Mouse (Mus musculus) MEL-GATA-1-ER (cell line): ENCODE data around the gene Klk13.
A peak's percentile ranks its signal among the peaks of the same experiment; 100 is the strongest.
"Not testable (repeated sequence)": the region's sequence is repeated elsewhere in the genome, so short reads cannot be mapped to it uniquely, and the experiment has no call there.

Experiments used
- DNase-seq: peaks from one replicate; pipeline ENCODE4 v3.0.0-alpha.2; 2012; ENCODE audit warnings: low read depth; ENCODE audit errors: extremely low read depth

Klk13 gene

DNA sequence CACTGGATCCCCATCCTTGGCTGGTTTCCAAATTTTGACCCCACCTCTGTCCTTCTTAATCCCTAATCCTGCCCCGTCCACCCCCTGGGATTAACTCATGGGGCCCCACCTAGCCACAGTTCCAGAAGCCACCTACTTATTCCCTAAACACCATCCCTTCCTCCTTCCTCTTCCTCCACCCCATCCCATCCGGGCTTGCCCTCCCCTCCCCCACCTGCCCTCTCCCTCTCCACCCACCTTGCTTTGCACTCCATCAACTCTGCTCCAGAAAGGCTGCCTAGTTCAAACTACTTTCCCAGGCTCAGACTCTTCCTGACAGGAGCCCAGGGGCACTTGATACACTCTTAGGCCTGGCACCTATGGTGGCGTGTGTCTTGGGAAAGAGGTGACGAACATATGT lies at the start of gene Klk13:
TSS of gene Klk13 (plus strand) at position 301 of the 400 bp plus-strand sequence.
- DNase-seq = no peak

DNA sequence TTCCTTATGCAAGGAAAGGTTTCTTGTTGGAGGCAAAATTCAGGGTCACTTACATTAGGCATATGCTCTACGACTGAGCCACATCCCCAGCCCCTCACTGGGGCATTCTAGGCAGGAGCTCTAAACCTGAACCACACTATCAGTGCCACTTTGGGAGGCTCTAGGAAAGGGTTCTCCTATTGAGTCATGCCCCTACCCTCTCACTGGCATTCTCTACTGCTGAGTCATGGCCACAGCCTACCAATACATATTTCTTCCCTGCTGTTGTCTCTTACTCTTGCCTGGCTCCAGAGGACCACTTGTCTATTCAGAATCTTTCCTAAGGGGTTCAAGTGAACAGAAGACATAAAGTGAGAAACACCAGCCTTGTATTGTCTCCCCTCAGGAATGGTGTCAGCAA lies 49.6 kb upstream of the Klk13 start:
- DNase-seq = no peak

DNA sequence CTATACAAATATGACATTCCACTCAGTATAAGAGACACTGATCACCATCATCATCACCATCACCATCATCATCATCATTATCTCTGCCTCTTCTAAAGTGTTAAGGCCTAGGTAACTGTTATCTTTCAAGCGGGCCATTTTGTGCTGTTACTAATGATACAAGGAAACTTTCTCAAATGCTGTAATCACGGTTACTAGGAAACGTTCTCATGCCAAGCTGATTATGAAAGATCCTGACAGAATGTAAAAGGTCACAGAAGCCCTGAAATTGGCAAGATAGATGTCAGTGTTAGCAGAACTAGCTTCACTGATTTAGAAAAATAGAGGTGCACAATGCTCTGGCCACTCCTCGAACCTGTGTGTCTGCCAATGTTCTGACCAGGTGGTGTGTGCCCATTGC lies 45.1 kb upstream of the Klk13 start:
- DNase-seq = not testable (repeated sequence)

DNA sequence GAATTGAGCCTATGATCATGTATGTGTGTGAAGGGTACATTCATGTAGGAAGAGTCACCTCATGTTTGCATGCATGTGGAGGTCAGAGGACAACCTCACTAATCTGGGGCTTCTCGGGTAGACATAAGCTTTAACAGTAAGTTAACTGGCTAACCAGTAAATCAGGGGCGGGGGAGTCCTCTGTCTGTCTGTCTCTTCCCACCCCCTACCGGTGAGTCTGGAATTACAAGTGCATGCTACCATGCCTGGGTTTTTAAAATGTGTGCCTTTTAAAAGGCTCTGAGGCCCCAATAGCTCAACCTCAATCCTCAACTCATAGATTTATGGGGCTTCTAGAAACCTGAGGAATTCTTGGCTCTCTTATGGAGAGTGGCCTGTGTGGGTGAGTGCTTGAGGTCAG lies 43.8 kb upstream of the Klk13 start:
- DNase-seq = no peak

DNA sequence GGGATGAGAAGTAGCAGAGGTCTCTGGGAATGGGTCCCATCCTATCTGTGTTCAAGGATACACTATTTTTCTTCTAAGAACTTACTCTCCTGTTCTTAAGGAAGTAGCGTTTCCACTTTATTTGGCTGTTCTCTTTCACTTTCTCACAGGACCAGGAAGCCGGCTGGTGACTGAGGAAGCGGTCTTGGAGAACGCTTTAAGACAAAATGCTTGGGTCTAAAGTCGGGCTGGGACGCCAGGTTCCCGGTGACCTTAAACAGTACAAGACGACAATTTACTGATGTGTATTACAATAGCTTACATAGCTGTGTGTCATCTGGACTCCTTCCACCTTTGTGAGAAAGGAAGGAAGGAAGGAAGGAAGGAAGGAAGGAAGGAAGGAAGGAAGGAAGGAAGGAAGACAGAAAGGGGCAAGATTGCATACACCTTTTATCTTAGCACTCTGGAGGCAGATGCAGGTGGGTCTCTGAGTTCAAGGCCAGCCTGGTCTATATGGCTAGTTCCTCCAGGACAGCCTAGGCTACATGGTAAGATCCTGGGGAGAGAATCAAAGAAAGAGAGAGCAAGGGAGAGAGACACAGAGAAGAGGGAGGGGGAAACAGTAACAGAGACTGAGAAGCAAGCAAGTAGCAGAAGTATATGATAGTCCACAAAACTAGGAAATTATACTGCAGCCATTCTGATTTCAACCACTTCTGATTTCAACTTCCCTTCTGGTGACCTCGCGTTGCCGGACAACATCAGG lies 41.1 kb upstream of the Klk13 start:
- DNase-seq = no peak

DNA sequence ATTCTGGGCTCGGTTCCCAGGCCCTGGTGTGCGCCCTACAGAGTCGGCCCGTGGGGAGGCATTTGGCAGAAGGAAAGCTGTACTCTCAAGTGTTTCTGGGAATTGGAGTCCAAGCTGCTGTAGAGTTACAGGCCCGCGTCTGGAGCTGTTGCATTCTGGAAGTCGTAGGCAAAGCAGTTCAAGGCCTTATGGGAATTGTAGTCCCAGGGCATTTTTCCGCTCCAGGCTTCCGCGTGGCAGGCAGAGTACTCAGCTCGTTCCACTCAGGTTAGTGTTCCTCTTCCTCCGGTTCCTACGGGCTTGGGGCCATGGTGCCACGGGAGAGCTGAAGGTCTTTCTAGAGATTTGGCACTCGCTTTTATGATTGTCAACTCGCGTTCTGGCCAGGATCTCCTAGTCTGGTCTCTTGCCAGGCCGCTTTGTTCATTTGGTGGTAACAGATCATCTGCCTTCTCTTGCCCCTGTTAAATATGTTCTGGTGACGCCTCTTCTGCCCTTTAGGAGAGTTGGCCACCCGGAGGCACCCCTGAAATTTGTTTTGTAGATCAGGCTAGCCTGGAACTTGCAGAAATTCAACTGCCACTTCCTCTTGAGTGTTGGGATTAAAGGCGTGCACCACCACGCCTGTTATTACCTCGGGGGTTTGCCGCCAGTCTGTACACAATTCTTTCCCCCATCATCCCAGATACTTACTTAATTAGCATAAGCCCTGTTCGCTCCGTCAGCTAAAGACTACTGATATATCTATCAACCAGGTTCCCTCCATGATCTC lies 40.4 kb upstream of the Klk13 start, which contains the start of gene Ctu1:
TSS of gene Ctu1 (plus strand) at position 208 of the 772 bp plus-strand sequence.
- DNase-seq = peak; percentile 93

DNA sequence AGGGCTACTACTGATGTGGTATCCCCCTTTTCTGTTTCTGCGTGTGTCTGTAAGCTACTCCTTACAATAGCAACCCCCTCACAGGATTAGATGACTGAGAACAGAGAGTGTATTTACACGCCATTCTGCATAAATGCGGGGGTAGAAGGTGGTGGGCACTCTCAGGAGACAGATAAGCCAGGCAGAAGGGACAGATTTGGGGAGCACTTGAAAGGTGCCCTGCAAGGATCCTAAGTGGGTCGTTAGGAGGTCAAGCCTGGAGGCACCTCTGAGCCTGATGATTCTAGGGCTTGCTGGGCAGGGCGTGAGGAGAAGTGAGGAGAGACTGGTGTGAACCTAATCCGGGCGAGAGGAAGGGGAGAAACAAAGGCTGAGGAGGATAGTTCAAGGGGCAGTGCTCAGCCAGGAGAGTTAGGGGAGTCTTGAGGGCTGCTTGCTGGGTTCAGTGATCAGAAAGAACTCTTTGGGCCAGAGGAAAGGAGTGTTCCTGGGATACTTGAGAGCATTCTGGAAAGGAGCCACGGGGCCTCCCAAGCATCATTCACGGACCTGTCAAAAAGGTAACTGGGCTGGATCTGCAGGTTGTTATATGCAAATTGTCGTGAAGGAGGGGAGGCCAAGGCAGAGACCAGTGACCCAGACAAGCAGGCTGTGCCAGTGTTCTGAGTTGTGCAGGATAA lies 39.6 kb upstream of the Klk13 start:
- DNase-seq = no peak

DNA sequence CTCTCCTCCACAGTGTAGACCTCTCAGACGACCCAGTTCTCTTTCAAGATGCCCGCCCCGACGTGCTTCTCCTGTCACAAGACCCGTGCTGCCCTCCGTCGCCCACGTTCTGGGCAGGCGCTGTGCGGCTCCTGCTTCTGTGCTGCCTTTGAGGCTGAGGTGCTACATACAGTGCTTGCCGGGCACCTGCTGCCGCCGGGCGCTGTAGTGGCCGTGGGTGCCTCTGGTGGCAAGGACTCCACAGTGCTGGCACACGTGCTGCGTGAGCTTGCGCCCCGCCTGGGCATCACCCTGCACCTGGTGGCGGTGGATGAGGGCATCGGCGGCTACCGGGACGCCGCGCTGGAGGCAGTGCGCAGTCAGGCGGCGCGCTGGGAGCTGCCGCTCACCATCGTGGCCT lies 37.3 kb upstream of the Klk13 start:
- DNase-seq = no peak

DNA sequence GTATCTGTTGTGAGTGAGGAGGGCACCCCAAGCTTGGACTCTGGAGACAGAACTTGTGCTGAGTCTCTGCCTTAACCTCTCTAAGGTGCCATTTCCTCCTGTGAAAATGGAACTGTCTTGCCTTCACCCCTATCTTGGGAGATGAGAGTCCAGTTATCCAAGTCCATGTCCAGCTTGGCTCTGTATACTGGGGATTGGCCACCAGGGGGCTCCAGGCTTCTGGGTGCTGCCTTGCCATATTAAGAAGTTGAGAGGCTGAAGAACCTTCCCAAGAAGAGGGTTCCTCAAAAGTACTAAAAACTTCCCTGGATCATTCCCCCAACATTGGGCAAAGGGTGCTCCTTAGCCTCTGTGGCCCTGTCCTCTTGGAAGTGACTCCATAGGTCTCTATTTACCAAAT lies 33.9 kb upstream of the Klk13 start:
- no peak for DNase-seq

DNA sequence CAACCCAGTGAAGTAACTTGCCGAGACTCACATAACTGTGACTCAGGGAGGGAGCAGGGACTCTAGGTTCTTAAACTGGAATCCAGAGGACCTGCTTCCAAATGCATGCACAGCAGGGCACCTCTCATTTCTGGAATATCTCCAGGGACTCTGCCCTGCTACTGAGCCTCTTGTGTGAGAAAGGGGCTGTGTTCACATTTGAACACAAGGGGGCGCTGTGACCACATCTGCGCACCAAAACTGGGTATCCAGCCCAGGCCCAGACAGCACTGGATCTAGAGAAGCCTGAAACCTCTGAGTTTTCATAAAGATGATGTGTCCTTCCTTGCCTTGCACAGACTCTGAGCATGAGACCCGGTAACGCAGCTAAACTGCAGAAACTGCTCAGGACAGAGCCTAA lies 31.4 kb upstream of the Klk13 start:
- no peak for DNase-seq

DNA sequence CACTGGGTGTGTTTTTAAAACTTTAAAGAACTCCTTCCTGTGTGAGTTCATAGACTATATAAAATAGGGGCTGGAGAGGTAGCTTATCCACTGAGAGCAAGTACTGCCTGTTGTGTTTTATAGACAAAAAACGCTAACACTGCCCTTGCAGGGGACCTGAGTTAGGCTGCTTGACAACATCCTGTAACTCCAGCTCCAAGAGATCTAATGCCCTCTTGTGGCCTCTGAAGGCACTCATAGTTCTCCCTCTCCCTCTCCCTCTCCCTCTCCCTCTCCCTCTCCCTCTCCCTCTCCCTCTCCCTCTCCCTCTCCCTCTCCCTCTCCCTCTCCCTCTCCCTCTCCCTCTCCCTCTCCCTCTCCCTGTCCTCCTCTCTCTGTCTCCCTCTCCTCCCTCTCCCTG lies 29.9 kb upstream of the Klk13 start:
- DNase-seq = not testable (repeated sequence)

DNA sequence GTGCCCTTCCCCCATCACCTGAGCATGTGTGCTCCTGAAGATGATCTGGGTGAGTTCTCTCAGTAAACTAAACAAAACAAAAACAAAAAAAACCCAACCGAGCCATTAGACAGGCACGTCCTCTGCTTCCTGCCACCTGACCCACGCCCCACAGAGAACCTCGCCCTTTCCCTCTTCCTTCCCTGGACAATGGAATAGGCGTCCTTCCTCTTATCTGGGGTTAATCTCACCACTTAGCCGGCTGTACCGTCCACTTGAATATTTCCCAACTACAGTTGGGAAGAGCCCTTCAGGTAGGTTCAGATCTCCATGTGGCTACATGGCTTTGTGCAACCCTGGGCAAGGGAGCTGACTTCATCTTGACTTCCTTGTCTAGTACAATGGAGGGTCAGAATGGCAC lies 27.3 kb upstream of the Klk13 start:
- no peak for DNase-seq

DNA sequence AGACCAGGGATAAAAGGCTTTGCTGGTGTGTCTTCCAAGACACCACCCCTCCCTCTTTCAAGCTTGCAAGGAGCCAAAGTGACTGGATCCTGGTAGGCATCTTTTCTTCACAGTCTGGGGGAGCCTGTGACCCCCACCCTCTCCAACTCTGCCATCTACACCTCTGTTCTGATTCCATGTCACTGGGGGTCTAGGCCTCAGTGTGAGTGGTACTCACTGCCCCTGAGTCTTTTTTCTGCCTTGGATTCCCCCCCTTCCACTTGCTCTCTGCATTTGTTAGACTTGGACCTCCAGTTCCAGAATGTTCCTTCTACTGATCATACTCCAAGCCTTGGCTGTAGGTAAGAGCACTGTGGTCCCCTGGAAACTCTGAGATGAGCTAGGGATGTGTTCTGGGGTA lies 22.2 kb upstream of the Klk13 start, which contains the start of gene Klk14:
TSS of gene Klk14 (plus strand) at position 301 of the 400 bp plus-strand sequence.
- DNase-seq = no peak

DNA sequence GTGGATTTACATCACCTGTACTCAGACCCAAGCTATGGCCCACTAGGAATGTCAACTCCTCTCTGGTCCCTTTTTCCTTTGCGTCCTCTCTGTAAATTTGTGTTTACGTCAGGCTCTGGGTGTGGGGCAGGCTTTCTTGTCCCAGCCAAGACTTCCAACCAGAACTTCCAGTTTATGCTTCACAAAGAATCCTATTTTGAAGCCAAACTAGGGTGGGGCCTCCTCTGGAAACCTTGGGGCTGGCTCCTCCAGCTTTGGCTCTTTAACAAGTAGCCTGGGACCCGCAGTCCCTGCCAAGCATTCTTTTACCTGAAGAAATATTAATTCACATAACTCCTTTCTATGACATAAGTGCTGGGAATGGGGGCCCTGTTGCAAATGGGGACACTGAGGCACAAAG lies 2.3 kb upstream of the Klk13 start:
- no peak for DNase-seq

DNA sequence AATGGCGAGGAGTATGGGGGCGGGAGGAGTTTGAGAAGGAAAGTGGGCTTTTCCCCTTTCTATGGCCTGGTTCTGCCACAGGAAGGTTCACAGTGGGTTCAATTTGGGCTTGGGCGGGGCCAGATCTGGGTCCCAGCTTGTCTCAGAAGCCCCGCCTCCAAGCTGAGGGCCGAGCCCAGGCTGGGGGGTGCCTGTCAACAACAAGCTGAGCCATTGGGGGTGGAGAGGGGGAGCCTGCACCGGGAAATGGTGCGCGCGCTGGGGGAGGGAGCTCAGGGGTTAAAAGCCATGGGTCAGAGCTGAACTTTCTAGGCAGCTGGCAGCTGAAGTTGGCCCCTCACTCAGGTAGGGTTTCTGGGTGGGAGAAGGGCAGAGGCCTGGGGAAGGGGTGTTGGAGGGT lies 550 bp downstream of the Klk13 start:
- DNase-seq = no peak

DNA sequence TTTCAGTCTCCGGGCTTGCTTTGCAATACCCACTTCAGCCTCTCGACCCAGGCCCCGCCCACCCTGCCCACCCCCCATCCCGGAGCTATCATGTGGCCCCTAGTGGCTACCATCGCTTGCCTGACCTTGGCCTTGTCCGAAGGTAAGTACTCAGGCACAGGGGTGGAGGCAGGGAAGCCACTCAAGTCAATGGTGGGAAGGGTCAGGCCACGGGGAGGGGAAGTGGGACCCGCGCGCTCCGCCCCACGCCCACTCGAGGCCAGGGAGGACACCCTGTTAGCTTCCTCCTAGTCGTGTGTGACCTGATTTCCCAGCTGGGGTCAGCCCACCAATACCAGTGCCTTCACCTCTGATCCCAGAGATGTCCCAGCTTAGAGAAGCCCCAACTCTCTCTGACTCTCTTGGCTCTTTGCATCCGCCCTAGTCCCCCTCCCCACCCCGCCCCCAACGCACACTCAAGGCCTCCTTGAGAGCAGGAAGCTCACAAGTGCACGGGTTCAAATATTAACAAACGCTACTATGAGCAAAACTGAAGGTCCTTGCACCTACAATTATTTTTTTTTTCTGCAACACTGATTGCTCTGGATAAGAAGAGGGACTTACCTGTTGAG lies 1.5 kb downstream of the Klk13 start:
- DNase-seq = no peak

DNA sequence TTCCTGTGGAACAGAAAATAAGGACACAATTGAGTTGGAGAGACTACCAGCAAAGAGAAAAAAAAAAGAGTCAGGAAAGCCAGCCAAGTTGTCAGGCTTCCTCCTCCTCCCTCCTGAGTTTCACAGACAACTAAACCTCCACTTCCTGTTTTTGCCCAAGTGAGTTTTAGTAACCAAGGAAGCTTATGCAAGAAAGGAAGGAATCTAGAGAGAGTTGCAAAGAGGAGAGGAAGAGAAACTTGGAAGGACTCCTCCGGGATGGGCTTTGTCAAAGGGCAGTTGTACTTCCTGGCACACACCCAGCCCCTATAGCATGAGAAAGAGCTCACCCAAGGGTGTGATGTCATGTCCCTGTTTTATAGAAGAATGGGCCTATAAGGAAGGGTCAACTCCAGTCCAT lies 35.4 kb downstream of the Klk13 start:
- DNase-seq = no peak

DNA sequence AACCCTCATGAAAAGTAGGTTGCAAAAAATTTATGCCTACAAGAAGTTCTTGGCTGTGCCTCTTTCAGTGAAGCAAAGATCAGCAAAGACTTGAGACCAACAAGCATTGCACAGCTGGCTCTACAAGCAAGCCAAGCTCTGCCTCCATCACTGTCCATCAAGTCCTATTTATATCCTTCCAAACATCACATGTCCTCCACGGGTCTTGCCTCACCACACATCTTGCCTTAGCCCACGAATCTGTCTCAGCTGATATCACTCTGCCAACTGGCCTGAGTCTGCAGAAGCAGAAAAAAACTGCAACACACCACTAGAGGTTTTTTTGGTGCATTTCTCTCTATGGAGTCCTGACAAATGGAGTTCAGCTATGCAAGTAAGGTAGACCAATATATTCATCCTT lies 40.4 kb downstream of the Klk13 start:
- DNase-seq = no peak

DNA sequence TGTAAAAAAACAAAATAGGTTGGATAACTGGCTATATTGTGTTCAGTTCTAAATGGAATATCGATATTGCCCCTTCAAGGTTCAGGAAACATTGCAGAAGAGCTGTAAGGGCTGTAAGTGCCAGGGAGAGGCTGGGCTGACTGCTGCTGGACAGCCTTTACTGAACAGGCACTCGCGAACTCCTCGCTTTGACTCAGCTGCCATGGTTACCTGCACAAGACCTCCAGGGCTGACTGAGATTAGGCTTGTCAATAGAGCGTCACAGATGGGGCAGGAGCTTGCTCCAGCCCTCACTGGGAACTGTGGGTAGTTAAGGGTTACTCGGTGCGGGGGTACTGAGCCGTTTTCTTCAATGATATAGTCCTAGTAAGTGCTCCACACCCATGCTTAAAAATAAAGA lies 54.1 kb downstream of the Klk13 start:
- DNase-seq = no peak

DNA sequence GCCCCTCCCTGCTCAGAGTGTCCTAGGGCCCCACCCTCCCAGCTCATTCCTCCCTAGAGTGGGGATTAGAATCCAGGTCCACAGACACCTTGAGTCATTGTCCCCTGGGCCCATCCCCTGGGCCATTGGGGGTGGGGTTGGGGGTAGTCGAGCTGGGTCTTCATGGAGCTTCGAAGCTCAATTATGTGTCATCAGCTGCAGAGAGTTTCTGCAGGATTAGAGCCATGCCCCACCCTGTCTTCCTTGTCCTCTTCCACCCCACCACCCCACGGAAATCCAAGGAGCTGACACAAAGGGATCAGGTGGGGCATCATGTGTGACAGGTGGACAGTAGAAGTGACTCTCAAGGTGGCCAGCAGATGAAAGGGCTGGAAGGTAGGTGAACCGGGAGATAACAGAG lies 56.2 kb downstream of the Klk13 start, which contains the start of gene Klk12:
TSS of gene Klk12 (plus strand) at position 301 of the 400 bp plus-strand sequence.
- no peak for DNase-seq

DNA sequence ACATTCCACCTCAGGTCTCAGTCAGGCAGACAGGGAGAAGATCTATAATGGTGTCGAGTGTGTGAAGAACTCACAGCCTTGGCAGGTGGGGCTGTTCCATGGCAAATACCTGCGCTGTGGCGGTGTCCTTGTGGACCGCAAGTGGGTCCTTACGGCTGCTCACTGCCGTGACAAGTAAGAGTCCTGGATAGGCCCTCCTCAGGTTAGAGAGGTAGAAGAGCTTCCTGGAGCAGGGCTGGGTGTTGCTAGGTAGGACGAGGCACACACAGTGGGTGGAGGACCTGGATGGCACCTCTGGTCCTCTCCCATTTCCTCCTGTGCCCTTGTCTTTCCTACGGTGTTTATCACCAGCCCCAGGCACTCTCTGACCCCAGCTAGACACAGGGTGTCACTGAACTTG lies 57.3 kb downstream of the Klk13 start:
- no peak for DNase-seq

DNA sequence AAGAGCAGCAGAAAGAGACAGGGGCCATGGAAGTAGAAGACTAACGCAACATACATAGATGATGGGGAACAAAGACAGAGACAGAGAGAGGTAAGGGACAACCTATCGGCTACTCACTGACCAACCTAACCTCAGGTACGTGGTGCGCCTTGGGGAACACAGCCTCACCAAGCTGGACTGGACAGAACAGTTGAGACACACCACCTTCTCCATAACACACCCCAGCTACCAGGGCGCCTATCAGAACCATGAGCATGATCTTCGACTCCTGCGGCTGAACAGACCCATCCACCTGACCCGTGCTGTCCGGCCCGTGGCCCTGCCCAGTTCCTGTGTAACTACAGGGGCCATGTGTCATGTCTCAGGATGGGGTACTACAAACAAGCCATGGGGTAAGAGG lies 58.3 kb downstream of the Klk13 start:
- DNase-seq = no peak
